Comparison of ENCODE assay signal across 18 mouse cellular contexts in the genomic region with DNA sequence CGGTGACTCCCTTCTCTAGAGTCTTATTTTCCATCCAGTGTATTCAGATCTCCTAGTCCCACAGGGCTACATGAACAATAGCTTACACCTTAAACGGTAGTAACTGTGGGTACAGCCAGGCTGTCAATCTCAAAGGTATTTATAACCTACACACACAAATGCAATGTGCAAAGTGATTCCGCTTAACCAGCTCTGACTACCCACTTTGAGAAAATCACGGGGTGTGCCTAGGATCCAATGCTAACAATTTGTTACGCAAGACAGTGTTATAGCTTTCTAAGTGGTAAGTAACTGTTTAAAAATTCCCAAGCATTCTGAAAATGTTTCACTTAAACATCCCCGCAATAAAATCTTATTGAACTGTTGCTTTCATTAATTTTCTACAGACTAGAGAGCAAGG.
DNase-seq lines count a peak whose midpoint lies in the region; ATAC-seq and TF ChIP-seq lines count a peak whose summit lies in the region.
"Had no signal": no experiment of that assay in that cellular context is flagged by ENCODE, and none has a peak within 500 bp of the region (broad histone marks: within the 10 kb centered on the region; RNA-seq: fewer than 3 reads in every experiment).

No protein-coding gene starts in this region.

- H3K4me1 ChIP-seq in lung, postnatal 0 days (ENCODE audit: insufficient read depth, low read depth, low read length): no peaks in the 10 kb centered on the region
- H3K4me1 ChIP-seq in intestine, embryonic 15.5 days (replicated peaks): no peaks in the 10 kb centered on the region
- no peaks in the 10 kb centered on the region for H3K4me1 ChIP-seq in intestine, postnatal 0 days (replicated peaks; ENCODE audit: control insufficient read depth, insufficient read depth, low read length)
- H3K4me1 ChIP-seq in midbrain, postnatal 0 days (ENCODE audit: insufficient read depth, low read length): no peaks in the 10 kb centered on the region
- H3K4me1 ChIP-seq: embryonic facial prominence, embryonic 10.5 days; embryonic facial prominence, embryonic 12.5 days; forebrain, embryonic 15.5 days had no signal

- ATAC-seq in lung, postnatal 0 days: no peak
- peak; percentile 58; the same call in 1 of the 2 replicates for ATAC-seq in intestine, embryonic 15.5 days
- no peak for ATAC-seq in intestine, postnatal 0 days
- no peak for ATAC-seq in midbrain, postnatal 0 days (ENCODE audit: low FRiP score)
- ATAC-seq: forebrain, embryonic 13.5 days; forebrain, embryonic 15.5 days had no signal

- TF ChIP-seq CTCF in lung, postnatal 0 days (IDR thresholded peaks at IDR 0.05): no peak
- no peak for TF ChIP-seq CTCF in intestine, postnatal 0 days (IDR thresholded peaks at IDR 0.05; ENCODE audit: low read depth)
- TF ChIP-seq CTCF in midbrain, postnatal 0 days (IDR thresholded peaks at IDR 0.05): no peak

- no peaks in the 10 kb centered on the region for H3K27me3 ChIP-seq in lung, postnatal 0 days (replicated peaks; ENCODE audit: insufficient read depth, low read length)
- H3K27me3 ChIP-seq in intestine, embryonic 15.5 days (replicated peaks): no peaks in the 10 kb centered on the region
- H3K27me3 ChIP-seq in intestine, postnatal 0 days (replicated peaks; ENCODE audit: control insufficient read depth, insufficient read depth, low read length): no peaks in the 10 kb centered on the region
- H3K27me3 ChIP-seq in midbrain, postnatal 0 days (ENCODE audit: insufficient read depth, low read length): no peaks in the 10 kb centered on the region
- H3K27me3 ChIP-seq: embryonic facial prominence, embryonic 12.5 days; forebrain, embryonic 13.5 days; forebrain, embryonic 15.5 days had no signal

- TF ChIP-seq EP300 in lung, postnatal 0 days (IDR thresholded peaks at IDR 0.05): no peak

- peak; percentile 9 for DNase-seq in lung, postnatal 0 days (ENCODE audit: low spot score)
- no peak for DNase-seq in lung, postnatal 4 days
- no peak for DNase-seq in urinary bladder, postnatal 25 days (ENCODE audit: low spot score)
- no peak for DNase-seq in midbrain, postnatal 0 days (ENCODE audit: low spot score)
- DNase-seq: adrenal gland, adult 2 months; adrenal gland, postnatal 10 days; adrenal gland, postnatal 25 days; cerebellum, adult 11-12 months; cerebellum, adult 2 months; cerebellum, adult 9-10 months; cerebellum, postnatal 10 days; cerebellum, postnatal 25 days had no signal

- H3K36me3 ChIP-seq in lung, postnatal 0 days (ENCODE audit: insufficient read depth, low read length): no peaks in the 10 kb centered on the region
- H3K36me3 ChIP-seq in intestine, embryonic 15.5 days: no peaks in the 10 kb centered on the region
- no peaks in the 10 kb centered on the region for H3K36me3 ChIP-seq in intestine, postnatal 0 days (ENCODE audit: control insufficient read depth, insufficient read depth)
- no peaks in the 10 kb centered on the region; the same call in 1 of the 2 replicates for H3K36me3 ChIP-seq in midbrain, postnatal 0 days (ENCODE audit: insufficient read depth, low read length)
- H3K36me3 ChIP-seq: embryonic facial prominence, embryonic 10.5 days; embryonic facial prominence, embryonic 12.5 days; forebrain, embryonic 15.5 days had no signal

- H3K9me3 ChIP-seq in lung, postnatal 0 days (ENCODE audit: low read length): no peaks in the 10 kb centered on the region
- no peaks in the 10 kb centered on the region for H3K9me3 ChIP-seq in intestine, embryonic 15.5 days
- H3K9me3 ChIP-seq in intestine, postnatal 0 days (ENCODE audit: control insufficient read depth): no peaks in the 10 kb centered on the region
- H3K9me3 ChIP-seq in midbrain, postnatal 0 days (ENCODE audit: low read length): no peaks in the 10 kb centered on the region
- H3K9me3 ChIP-seq: embryonic facial prominence, embryonic 10.5 days; embryonic facial prominence, embryonic 12.5 days; forebrain, embryonic 13.5 days; forebrain, embryonic 15.5 days had no signal

- 62% methylated on average over 6 of the region's 6 CpGs for WGBS in lung, postnatal 0 days
- WGBS in intestine, embryonic 15.5 days: 56% methylated on average over 6 of the region's 6 CpGs
- 35% methylated on average over 6 of the region's 6 CpGs for WGBS in intestine, postnatal 0 days
- 81% methylated on average over 6 of the region's 6 CpGs for WGBS in midbrain, postnatal 0 days

- no peak overlapping the region for H3K4me2 ChIP-seq in lung, postnatal 0 days (replicated peaks; ENCODE audit: low read depth, low read length)
- H3K4me2 ChIP-seq in intestine, embryonic 15.5 days (replicated peaks): no peak overlapping the region
- H3K4me2 ChIP-seq in intestine, postnatal 0 days (replicated peaks; ENCODE audit: low read depth): 0 out of 2 replicates have a peak overlapping the region, but pooled peaks have one; percentile 6
- H3K4me2 ChIP-seq in midbrain, postnatal 0 days (ENCODE audit: low read depth, low read length, poor library complexity, severe bottlenecking): no peak overlapping the region
- H3K4me2 ChIP-seq: embryonic facial prominence, embryonic 12.5 days; forebrain, embryonic 13.5 days; forebrain, embryonic 15.5 days had no signal

- H3K9ac ChIP-seq in lung, postnatal 0 days (replicated peaks; ENCODE audit: low read depth): no peak overlapping the region
- no peak overlapping the region for H3K9ac ChIP-seq in intestine, embryonic 15.5 days
- no peak overlapping the region for H3K9ac ChIP-seq in intestine, postnatal 0 days (ENCODE audit: low read depth, low read length)
- H3K9ac ChIP-seq in midbrain, postnatal 0 days (replicated peaks; ENCODE audit: low read length, poor library complexity, severe bottlenecking): no peak overlapping the region
- H3K9ac ChIP-seq: embryonic facial prominence, embryonic 12.5 days; forebrain, embryonic 13.5 days; forebrain, embryonic 15.5 days had no signal

- H3K4me3 ChIP-seq in lung, postnatal 0 days (ENCODE audit: low read depth, low read length): no peak overlapping the region
- no peak overlapping the region for H3K4me3 ChIP-seq in intestine, embryonic 15.5 days (replicated peaks)
- no peak overlapping the region for H3K4me3 ChIP-seq in intestine, postnatal 0 days (ENCODE audit: low read depth, low read length)
- H3K4me3 ChIP-seq in midbrain, postnatal 0 days (ENCODE audit: low read depth, low read length): no peak overlapping the region
- H3K4me3 ChIP-seq: embryonic facial prominence, embryonic 10.5 days; embryonic facial prominence, embryonic 12.5 days; forebrain, embryonic 13.5 days; forebrain, embryonic 15.5 days had no signal

- H3K27ac ChIP-seq in lung, postnatal 0 days (ENCODE audit: low read length): no peak overlapping the region
- no peak overlapping the region for H3K27ac ChIP-seq in intestine, embryonic 15.5 days
- no peak overlapping the region for H3K27ac ChIP-seq in intestine, postnatal 0 days (ENCODE audit: low read depth, low read length)
- no peak overlapping the region for H3K27ac ChIP-seq in midbrain, postnatal 0 days (ENCODE audit: low read depth, low read length)
- H3K27ac ChIP-seq: embryonic facial prominence, embryonic 10.5 days; embryonic facial prominence, embryonic 12.5 days; forebrain, embryonic 13.5 days; forebrain, embryonic 15.5 days had no signal
